Mouse (Mus musculus): ENCODE measurements around the gene Vars. TPM values are rescaled to one million over a fixed set of nuclear protein-coding genes. Genes with fewer than 3 reads are reported as not detected.
A peak's percentile ranks its signal among the peaks of the same experiment; 100 is the strongest.
"Not testable (repeated sequence)": the region's sequence is repeated elsewhere in the genome, so short reads cannot be mapped to it uniquely, and the experiment has no call there.

The Vars gene
- polyA plus RNA-seq, 1 experiment from 2014 or later, result 112 TPM

DNA sequence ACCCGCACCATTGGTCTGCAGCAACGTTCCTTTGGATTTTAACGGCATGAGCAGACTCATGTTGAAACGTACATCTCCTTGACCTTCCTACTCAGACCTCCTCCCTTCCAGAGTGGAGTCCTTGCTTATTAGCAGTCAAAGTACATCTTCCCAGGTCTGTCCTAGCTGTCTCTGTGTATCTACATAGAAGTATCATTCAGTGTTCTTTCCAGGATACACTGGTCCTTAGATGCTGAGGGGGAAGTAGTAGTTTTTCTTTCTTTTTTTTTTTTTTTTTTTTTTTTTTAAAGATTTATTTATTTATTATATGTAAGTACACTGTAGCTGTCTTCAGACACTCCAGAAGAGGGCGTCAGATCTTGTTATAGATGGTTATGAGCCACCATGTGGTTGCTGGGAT lies 5.1 kb downstream of the Vars start:
- Histone ChIP-seq H3K36me3 (peaks cover 69% of the 10 kb centered on the region), H3K4me1 (replicated peaks) (peaks cover 30% of the 10 kb centered on the region)
- H3K9ac ChIP-seq; H3K9me3 ChIP-seq (replicated peaks); ATAC-seq (ENCODE audit: low read depth); H3K4me3 ChIP-seq (replicated peaks); DNase-seq; H3K27me3 ChIP-seq; H3K4me2 ChIP-seq; H3K27ac ChIP-seq: not testable (repeated sequence)
- WGBS (ENCODE audit: insufficient replicate concordance), result 83% methylated on average over 4 of the region's 5 CpGs

DNA sequence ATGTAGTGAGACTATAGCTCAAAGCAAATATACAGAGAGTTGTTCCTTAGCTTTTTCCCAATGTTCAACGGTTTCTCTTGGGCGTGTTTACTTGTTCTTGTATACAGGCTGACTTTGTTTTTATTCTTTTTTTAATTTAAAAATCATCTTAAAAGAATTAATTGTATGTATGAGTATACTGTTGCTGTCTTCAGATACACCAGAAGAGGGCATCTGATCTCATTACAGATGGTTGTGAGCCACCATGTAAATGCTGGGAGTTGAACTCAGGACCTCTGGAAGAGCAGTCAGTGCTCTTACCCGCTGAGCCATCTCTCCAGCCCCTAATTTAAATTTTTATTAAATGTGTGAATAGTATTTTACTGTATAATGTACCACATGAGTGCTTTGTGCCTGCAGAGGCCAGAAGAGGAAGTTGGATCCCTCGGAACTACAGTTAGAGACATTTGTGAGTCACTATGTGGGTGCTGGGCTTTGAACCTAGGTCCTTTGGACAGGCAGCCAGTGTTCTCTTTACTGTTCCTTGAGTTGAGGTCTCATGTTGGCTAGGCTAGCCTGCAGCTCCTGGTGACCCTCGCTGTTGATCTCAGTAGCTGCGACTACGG lies 6.7 kb downstream of the Vars start:
- H3K27ac ChIP-seq, result no peak overlapping the region
- ATAC-seq (ENCODE audit: low read depth), result no peak
- WGBS (ENCODE audit: insufficient replicate concordance), result 90% methylated on average over 7 of the region's 7 CpGs
- DNase-seq, result no peak
- H3K9me3 ChIP-seq (replicated peaks), result no peaks in the 10 kb centered on the region
- H3K4me1 ChIP-seq (replicated peaks), result peaks cover 26% of the 10 kb centered on the region
- H3K4me2 ChIP-seq, result no peak overlapping the region
- no peak overlapping the region for H3K4me3 ChIP-seq (replicated peaks)
- no peak overlapping the region for H3K9ac ChIP-seq
- H3K27me3 ChIP-seq, result no peaks in the 10 kb centered on the region
- peaks cover 85% of the 10 kb centered on the region for H3K36me3 ChIP-seq

DNA sequence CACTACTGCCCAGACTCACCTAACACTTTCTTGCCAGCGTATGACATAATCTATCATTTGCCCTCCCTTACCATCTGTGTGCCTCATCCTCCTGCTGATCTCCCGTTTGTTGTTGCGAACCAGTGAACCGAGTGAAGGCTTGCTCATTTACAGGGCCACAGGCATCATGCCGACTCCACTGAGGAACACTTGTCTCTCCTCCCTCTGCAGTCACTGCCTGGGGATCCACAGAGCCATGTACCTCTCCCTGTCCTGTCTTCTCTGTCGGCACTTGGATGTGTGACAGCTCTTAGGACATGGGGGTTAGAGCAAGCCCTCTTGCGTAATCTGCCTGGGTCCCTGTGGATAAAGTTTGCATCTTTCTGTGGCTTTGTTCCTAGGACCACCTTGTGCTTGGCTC lies 8.8 kb downstream of the Vars start:
- Histone ChIP-seq H3K4me3 (replicated peaks) (no peak overlapping the region), H3K4me2 (no peak overlapping the region), H3K4me1 (replicated peaks) (peaks cover 8% of the 10 kb centered on the region), H3K27me3 (no peaks in the 10 kb centered on the region), H3K27ac (no peak overlapping the region), H3K9me3 (replicated peaks) (no peaks in the 10 kb centered on the region), H3K36me3 (peaks cover 99% of the 10 kb centered on the region), H3K9ac (no peak overlapping the region)
- ATAC-seq (ENCODE audit: low read depth), result no peak
- DNase-seq, result no peak
- 86% methylated on average over 7 of the region's 7 CpGs for WGBS (ENCODE audit: insufficient replicate concordance)

DNA sequence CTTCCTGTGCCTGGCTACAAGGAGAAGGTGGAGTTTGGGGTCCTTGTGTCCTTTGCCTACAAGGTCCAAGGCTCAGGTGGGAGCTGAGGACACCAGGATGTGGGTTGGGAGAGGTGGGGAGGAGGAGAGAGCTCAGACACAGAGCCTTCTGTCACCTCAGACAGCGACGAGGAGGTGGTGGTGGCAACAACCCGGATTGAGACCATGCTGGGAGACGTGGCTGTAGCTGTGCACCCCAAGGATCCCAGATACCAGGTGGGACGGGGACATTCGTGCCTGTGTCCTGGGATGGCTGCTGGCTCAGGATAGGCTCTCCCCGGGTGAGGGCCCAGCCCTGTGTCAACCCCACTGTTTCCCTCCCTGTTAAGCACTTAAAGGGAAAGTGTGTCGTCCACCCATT lies 10.7 kb downstream of the Vars start:
- DNase-seq, result no peak
- Histone ChIP-seq H3K4me2 (no peak overlapping the region), H3K9me3 (replicated peaks) (no peaks in the 10 kb centered on the region), H3K36me3 (peaks cover 100% of the 10 kb centered on the region), H3K4me3 (replicated peaks) (no peak overlapping the region), H3K9ac (no peak overlapping the region), H3K27me3 (no peaks in the 10 kb centered on the region), H3K27ac (no peak overlapping the region), H3K4me1 (replicated peaks) (peaks cover 14% of the 10 kb centered on the region)
- ATAC-seq (ENCODE audit: low read depth), result no peak
- WGBS (ENCODE audit: insufficient replicate concordance), result 95% methylated on average over 8 of the region's 8 CpGs

DNA sequence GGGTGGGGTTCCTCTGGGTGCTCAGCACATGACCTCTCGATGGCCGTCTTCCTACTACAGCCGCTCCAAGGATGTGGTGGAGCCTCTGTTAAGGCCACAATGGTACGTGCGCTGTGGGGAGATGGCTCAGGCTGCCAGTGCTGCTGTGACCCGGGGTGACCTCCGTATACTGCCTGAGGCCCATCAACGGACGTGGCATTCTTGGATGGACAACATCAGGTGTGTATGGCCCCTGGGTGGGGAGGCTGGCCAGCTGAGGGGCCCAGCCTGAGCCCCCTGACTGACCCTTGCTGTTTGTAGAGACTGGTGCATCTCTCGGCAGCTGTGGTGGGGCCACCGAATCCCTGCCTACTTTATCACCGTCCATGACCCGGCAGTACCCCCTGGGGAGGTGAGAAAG lies 11.6 kb downstream of the Vars start:
- Histone ChIP-seq H3K4me2 (no peak overlapping the region), H3K9ac (no peak overlapping the region), H3K27me3 (no peaks in the 10 kb centered on the region), H3K36me3 (peaks cover 100% of the 10 kb centered on the region), H3K27ac (no peak overlapping the region), H3K9me3 (replicated peaks) (no peaks in the 10 kb centered on the region), H3K4me1 (replicated peaks) (peaks cover 20% of the 10 kb centered on the region), H3K4me3 (replicated peaks) (no peak overlapping the region)
- ATAC-seq (ENCODE audit: low read depth) (no peak), DNase-seq (no peak)
- WGBS (ENCODE audit: insufficient replicate concordance), result 85% methylated on average over 13 of the region's 13 CpGs

DNA sequence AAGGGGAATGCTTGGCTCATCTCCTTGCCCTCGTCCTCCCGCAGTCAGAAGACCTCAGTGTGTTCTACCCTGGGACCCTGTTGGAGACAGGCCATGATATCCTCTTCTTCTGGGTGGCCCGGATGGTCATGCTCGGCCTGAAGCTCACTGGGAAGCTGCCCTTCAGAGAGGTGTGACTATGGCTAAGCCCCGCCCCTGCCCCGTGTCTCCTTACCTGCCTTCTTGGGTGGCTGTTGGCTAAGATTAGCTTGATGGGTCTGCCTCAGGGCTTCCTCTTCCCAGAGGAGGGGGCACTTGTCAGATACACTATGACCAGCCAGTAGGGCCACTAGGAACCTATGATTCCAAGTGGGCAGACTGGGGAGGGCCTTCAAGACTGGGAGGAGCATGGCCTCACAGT lies 12.4 kb downstream of the Vars start:
- no peak for ATAC-seq (ENCODE audit: low read depth)
- no peaks in the 10 kb centered on the region for H3K9me3 ChIP-seq (replicated peaks)
- no peak overlapping the region for H3K4me2 ChIP-seq
- H3K36me3 ChIP-seq, result peaks cover 92% of the 10 kb centered on the region
- no peak overlapping the region for H3K4me3 ChIP-seq (replicated peaks)
- no peak overlapping the region for H3K9ac ChIP-seq
- no peak overlapping the region for H3K27ac ChIP-seq
- no peaks in the 10 kb centered on the region for H3K27me3 ChIP-seq
- 75% methylated on average over 6 of the region's 6 CpGs for WGBS (ENCODE audit: insufficient replicate concordance)
- no peak for DNase-seq
- H3K4me1 ChIP-seq (replicated peaks), result peaks cover 20% of the 10 kb centered on the region

DNA sequence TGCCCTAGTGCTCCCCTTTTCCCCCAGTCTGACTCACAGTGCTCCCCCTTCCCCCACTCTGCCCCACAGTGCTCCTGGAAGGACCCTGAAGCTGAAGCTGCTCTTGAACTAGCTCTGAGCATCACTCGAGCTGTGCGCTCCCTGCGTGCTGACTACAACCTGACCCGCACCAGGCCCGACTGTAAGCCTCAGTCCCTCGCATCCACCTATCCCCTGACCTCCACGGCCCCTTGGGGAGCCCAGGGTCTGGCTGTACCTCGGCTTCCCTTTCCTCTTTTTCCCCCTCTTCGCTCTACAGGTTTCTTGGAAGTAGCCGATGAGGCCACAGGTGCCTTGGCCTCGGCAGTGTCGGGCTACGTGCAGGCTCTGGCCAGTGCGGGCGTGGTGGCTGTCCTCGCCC lies 14.5 kb downstream of the Vars start:
- Histone ChIP-seq H3K27ac (no peak overlapping the region), H3K4me1 (replicated peaks) (peaks cover 20% of the 10 kb centered on the region), H3K4me3 (replicated peaks) (no peak overlapping the region), H3K36me3 (peaks cover 72% of the 10 kb centered on the region), H3K27me3 (no peaks in the 10 kb centered on the region), H3K9me3 (replicated peaks) (no peaks in the 10 kb centered on the region), H3K4me2 (no peak overlapping the region), H3K9ac (no peak overlapping the region)
- no peak for DNase-seq
- no peak for ATAC-seq (ENCODE audit: low read depth)
- 89% methylated on average over 16 of the region's 16 CpGs for WGBS (ENCODE audit: insufficient replicate concordance)

DNA sequence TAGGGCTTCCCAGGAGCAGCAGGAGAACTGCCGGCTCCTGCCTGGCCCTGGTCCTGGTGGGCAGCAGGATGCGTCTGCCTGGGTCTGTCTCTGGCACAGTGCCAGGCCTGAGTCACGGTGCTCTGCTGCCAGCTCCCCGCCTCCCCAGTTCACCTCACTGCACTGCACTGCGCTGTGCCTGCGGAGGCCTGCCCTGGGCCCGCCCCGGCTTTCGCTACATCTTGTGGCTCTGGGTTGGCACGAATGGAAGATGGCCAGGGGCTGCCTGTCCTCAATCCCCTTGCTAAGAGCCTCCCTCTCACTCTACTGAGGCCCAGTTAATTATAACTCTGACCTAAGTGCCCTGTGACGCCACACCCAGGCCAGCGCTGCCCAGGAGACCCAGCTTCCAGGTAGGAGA lies 15.6 kb downstream of the Vars start, which contains the start of gene Vwa7:
Gene Vwa7, plus strand, starts transcription at position 204 of the 400 bp plus-strand sequence.
- no peak within 1 kb of the TSS for H3K9ac ChIP-seq
- H3K4me3 ChIP-seq (replicated peaks), result no peak within 1 kb of the TSS
- H3K4me2 ChIP-seq, result no peak within 1 kb of the TSS
- no peak for ATAC-seq (ENCODE audit: low read depth)
- H3K36me3 ChIP-seq, result peaks cover 61% of the 10 kb centered on the region
- no peak for DNase-seq
- H3K27ac ChIP-seq, result peak within 1 kb of the TSS; percentile 47
- peaks cover 28% of the 10 kb centered on the region for H3K4me1 ChIP-seq (replicated peaks)
- H3K27me3 ChIP-seq, result no peaks in the 10 kb centered on the region
- WGBS (ENCODE audit: insufficient replicate concordance), result 80% methylated on average over 12 of the region's 12 CpGs
- H3K9me3 ChIP-seq (replicated peaks), result no peaks in the 10 kb centered on the region

DNA sequence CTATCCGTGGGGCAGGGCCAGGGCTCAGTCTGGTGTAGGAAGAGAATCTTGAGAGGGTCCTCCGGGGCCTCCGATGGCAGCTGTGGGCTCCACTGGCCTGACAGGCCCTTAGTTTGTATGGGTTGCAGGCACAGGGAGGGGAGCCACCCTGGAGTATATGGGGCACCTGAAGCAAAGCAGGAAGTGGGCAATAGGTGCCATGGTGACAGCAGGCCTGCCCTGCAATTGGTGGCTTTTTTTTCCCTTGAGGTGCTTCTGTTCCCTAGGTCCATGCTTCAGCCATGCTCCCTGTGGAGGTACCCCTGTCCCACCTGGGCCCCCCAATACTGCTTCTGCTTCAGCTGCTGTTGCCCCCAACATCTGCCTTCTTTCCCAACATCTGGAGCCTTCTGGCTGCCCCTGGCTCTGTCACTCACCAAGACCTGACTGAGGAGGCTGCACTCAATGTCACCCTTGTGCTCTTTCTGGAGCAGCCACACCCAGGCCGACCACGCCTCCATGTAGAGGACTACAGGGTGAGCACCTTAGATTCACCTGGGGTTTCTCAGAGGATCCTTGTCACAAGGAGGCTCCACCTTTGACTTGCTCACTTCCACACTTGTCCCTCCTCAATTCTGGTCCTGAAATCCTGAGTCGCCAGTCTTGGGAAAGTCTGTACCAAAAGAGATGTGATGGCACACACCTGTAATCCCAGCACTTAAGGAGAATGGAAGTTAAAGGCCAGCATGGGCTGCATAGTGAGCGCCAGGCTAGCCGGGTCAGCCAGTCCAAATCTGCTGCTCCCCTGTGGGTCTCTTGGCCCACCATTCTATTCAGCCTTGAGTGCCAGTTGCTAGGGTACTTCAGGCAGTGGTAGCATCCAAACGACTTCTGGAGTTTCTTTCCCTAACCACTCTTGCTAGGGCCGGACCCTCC lies 16.3 kb downstream of the Vars start:
- Histone ChIP-seq H3K27me3 (no peaks in the 10 kb centered on the region), H3K36me3 (peaks cover 54% of the 10 kb centered on the region), H3K4me2 (no peak overlapping the region), H3K4me3 (replicated peaks) (no peak overlapping the region), H3K27ac (peak overlapping the region; percentile 47; the same call in 1 of the 2 replicates), H3K9ac (no peak overlapping the region), H3K9me3 (replicated peaks) (no peaks in the 10 kb centered on the region), H3K4me1 (replicated peaks) (peaks cover 35% of the 10 kb centered on the region)
- 72% methylated on average over 10 of the region's 10 CpGs for WGBS (ENCODE audit: insufficient replicate concordance)
- no peak for DNase-seq
- ATAC-seq (ENCODE audit: low read depth), result 0 out of 2 replicates have a peak, but pooled peaks have one; percentile 10

DNA sequence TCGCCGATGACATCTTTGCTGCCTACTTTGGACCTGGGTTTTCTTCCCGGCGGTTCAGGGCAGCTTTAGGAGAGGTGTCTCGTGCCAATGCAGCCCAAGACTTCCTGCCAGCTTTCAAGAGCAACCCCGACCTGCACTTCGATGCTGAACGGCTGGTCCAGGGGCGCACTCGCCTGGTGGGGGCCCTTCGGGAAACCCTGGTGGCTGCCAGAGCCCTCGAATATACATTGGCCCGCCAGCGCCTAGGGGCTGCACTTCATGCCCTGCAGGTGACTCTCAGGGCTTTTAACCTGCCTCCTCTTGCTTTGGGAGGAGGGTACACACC lies 16.9 kb downstream of the Vars start:
- peaks cover 48% of the 10 kb centered on the region for H3K36me3 ChIP-seq
- no peak overlapping the region for H3K4me3 ChIP-seq (replicated peaks)
- H3K4me2 ChIP-seq, result no peak overlapping the region
- H3K4me1 ChIP-seq (replicated peaks), result peaks cover 41% of the 10 kb centered on the region
- no peak for ATAC-seq (ENCODE audit: low read depth)
- DNase-seq, result no peak
- 72% methylated on average over 14 of the region's 14 CpGs for WGBS (ENCODE audit: insufficient replicate concordance)
- no peaks in the 10 kb centered on the region for H3K9me3 ChIP-seq (replicated peaks)
- no peaks in the 10 kb centered on the region for H3K27me3 ChIP-seq
- no peak overlapping the region for H3K27ac ChIP-seq
- H3K9ac ChIP-seq, result no peak overlapping the region

DNA sequence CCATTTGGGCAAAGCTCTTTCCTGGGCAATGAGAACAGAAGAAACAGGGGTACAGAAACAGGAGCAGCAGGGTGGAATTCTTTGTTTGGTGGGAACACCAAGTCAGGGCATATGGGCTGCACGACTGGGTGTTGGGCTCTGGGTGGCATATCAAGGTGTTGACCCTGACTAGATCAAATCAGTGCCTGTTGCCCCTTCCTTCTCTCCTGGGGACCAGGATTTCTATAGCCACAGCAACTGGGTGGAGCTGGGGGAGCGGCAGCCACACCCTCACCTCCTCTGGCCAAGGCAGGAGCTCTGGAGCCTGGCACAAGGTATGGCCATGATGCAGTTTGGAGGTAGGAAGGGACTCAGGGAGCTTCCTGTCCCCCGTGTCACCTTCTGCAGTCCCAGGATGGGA lies 17.4 kb downstream of the Vars start:
- H3K9ac ChIP-seq, result no peak overlapping the region
- H3K27ac ChIP-seq, result no peak overlapping the region
- H3K27me3 ChIP-seq, result no peaks in the 10 kb centered on the region
- no peaks in the 10 kb centered on the region for H3K9me3 ChIP-seq (replicated peaks)
- ATAC-seq (ENCODE audit: low read depth) (no peak), DNase-seq (no peak)
- H3K4me1 ChIP-seq (replicated peaks), result peaks cover 46% of the 10 kb centered on the region
- 61% methylated on average over 3 of the region's 3 CpGs for WGBS (ENCODE audit: insufficient replicate concordance)
- no peak overlapping the region for H3K4me2 ChIP-seq
- peaks cover 43% of the 10 kb centered on the region for H3K36me3 ChIP-seq
- H3K4me3 ChIP-seq (replicated peaks), result no peak overlapping the region

DNA sequence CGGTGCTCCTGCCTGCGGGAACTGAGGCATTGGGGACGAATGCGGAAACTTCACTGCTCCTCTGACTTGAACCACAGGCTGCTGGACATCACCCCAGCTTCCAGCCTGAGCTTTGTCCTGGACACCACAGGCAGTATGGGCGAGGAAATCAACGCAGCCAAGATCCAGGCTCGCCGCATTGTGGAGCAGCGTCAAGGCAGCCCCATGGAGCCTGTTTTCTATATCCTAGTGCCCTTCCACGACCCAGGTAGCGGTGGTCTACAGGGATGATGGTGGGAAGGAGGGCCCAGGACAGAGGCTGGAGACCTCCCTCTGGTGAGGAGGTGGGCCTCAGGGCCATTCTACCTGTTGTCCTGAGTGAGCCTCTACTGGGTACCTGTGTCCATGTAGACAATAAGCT lies 19.1 kb downstream of the Vars start:
- Histone ChIP-seq H3K36me3 (peaks cover 26% of the 10 kb centered on the region), H3K4me3 (replicated peaks) (no peak overlapping the region), H3K27ac (no peak overlapping the region), H3K9ac (no peak overlapping the region), H3K27me3 (no peaks in the 10 kb centered on the region), H3K4me1 (replicated peaks) (peaks cover 60% of the 10 kb centered on the region), H3K4me2 (no peak overlapping the region), H3K9me3 (replicated peaks) (no peaks in the 10 kb centered on the region)
- 79% methylated on average over 11 of the region's 11 CpGs for WGBS (ENCODE audit: insufficient replicate concordance)
- DNase-seq, result no peak
- no peak for ATAC-seq (ENCODE audit: low read depth)
